Mouse (Mus musculus) midbrain, embryonic 13.5 days (tissue): ENCODE results near the gene Wee2. TPM values are rescaled to one million over a fixed set of nuclear protein-coding genes. Genes with fewer than 3 reads are reported as not detected.

Experiments
- ATAC-seq: fragments of 200-750 bp; cut with Nextera tagmentation; 2 replicates; pipeline ENCODE4 v1.8.0; 2017; ENCODE audit warnings: mild to moderate bottlenecking, moderate TSS enrichment, moderate library complexity
- H3K27ac ChIP-seq: fragments of 300-500 bp; sonication (generic); 2 replicates; pipeline ENCODE4 v1.5.1; 2015; ENCODE audit warnings: inconsistent platforms, mild to moderate bottlenecking, moderate library complexity
- H3K27me3 ChIP-seq: fragments of 300-500 bp; sonication (generic); 2 replicates; pipeline ENCODE4 v1.6.1; 2015; ENCODE audit warnings: mild to moderate bottlenecking, inconsistent platforms
- H3K36me3 ChIP-seq: fragments of 300-500 bp; sonication (generic); 2 replicates; pipeline ENCODE4 v1.6.1; 2015; ENCODE audit warnings: mild to moderate bottlenecking, inconsistent platforms
- H3K4me1 ChIP-seq: fragments of 300-500 bp; sonication (generic); replicated peaks from 2 replicates; pipeline ENCODE4 v1.6.1; 2015; ENCODE audit warnings: inconsistent platforms
- H3K4me2 ChIP-seq: fragments of 300-500 bp; sonication (generic); replicated peaks from 2 replicates; pipeline ENCODE4 v1.6.1; 2015; ENCODE audit warnings: moderate library complexity, mild to moderate bottlenecking, inconsistent platforms
- H3K4me3 ChIP-seq: fragments of 300-500 bp; sonication (generic); replicated peaks from 2 replicates; pipeline ENCODE4 v1.5.1; 2015; ENCODE audit warnings: mild to moderate bottlenecking, inconsistent platforms
- H3K9ac ChIP-seq: fragments of 300-500 bp; sonication (generic); replicated peaks from 2 replicates; pipeline ENCODE4 v1.6.1; 2015; ENCODE audit warnings: mild to moderate bottlenecking, inconsistent platforms
- H3K9me3 ChIP-seq: fragments of 300-500 bp; sonication (generic); 2 replicates; pipeline ENCODE4 v1.6.1; 2016; ENCODE audit warnings: mild to moderate bottlenecking, inconsistent platforms
- WGBS: fragments of 180-500 bp; shearing (Covaris S2); methylation state at CpG from one replicate; pipeline ENCODE4 v1.1.7; 2015; 5-methylcytosine and 5-hydroxymethylcytosine counted together
- polyA plus RNA-seq: library from polyadenylated mRNA; unstranded; fragments of >200 nt; fragmentation: Nextera tagmentation; extraction: Ambion mirVana; gene quantifications from 2 replicates; pipeline ENCODE4 v1.2.1, GENCODE M21; 2015

Gene Wee2
- polyA plus RNA-seq, result 0.13 and 0.15 TPM in 2 replicates

DNA sequence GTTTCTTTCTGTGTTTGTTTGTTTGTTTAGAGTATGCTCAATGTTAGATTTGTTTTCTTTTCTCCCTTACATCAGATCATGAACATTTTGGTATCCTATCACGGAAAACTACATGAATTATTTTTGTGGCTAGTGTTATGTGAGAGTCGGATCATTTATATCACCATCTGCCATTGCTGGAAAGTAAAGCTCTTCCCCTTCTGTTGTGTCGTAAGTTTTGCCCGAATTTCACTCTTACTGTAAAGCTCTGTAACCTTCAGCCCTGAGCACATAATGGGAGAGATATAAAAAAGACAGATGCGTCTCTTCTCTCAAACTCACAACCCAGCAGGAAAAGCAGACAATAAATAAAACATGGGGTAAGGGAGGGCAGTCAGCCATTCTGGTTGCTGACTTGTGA lies at the start of gene Wee2:
Gene Wee2, plus strand, starts transcription at position 153 of the 400 bp plus-strand sequence.
- Histone ChIP-seq H3K9me3 (no peaks in the 10 kb centered on the region), H3K4me2 (no peak within 1 kb of the TSS), H3K4me3 (no peak within 1 kb of the TSS), H3K9ac (no peak within 1 kb of the TSS), H3K27ac (no peak within 1 kb of the TSS), H3K36me3 (no peaks in the 10 kb centered on the region), H3K4me1 (peaks cover 15% of the 10 kb centered on the region), H3K27me3 (peaks cover 18% of the 10 kb centered on the region)
- WGBS, result 81% methylated on average over 5 of the region's 5 CpGs
- no peak for ATAC-seq

DNA sequence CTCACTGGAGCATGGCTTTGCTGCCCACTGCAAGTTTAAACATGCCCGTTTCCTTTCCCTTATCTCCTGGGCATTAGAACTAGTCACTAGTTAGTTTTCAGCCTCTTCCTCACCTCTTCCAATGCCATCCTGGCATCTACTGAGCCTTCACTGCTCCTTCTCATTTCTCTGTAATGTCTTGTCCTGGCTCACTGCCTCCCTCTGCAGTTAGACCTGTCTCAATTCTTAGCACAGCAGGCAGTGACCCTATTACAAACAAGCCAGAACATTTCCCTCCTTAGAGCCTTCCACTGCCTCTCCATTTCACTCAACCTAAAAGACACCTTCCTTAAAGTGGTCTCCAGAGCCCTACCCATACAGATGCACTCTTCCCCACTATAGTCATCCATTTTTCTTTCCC lies 47.9 kb upstream of the Wee2 start:
- Histone ChIP-seq H3K4me1 (peaks cover 12% of the 10 kb centered on the region), H3K36me3 (peaks cover 6% of the 10 kb centered on the region; the same call in 1 of the 2 replicates), H3K9ac (no peak overlapping the region), H3K9me3 (no peaks in the 10 kb centered on the region), H3K27ac (no peak overlapping the region), H3K27me3 (no peaks in the 10 kb centered on the region), H3K4me3 (no peak overlapping the region), H3K4me2 (no peak overlapping the region)
- ATAC-seq, result no peak
- WGBS, result 100% methylated on average over 1 of the region's 1 CpGs

DNA sequence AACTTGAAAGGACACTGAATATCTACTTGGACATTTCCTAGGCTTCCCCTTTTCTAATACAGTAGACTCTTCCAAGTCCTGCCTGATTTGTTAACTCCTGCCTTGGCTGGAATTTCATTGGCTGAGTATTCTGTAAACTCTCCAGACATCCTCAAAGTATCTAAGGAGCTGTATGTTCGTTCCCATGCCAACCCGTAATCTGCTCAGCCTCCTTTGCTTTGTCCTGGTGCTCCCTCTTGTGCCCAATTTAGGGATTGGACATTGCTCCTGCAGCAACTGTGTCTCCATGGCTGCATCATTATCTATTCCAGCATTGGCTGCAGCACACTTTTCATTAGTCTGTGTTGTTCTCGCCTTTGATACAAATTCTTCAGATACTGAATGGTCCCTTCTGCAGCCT lies 45.7 kb upstream of the Wee2 start:
- Histone ChIP-seq H3K9me3 (no peaks in the 10 kb centered on the region; the same call in 1 of the 2 replicates), H3K27me3 (no peaks in the 10 kb centered on the region), H3K4me2 (no peak overlapping the region), H3K27ac (no peak overlapping the region), H3K4me3 (no peak overlapping the region), H3K9ac (no peak overlapping the region), H3K36me3 (peaks cover 17% of the 10 kb centered on the region), H3K4me1 (peaks cover 12% of the 10 kb centered on the region)
- peak; percentile 97 for ATAC-seq
- 11% methylated on average over 3 of the region's 3 CpGs for WGBS

DNA sequence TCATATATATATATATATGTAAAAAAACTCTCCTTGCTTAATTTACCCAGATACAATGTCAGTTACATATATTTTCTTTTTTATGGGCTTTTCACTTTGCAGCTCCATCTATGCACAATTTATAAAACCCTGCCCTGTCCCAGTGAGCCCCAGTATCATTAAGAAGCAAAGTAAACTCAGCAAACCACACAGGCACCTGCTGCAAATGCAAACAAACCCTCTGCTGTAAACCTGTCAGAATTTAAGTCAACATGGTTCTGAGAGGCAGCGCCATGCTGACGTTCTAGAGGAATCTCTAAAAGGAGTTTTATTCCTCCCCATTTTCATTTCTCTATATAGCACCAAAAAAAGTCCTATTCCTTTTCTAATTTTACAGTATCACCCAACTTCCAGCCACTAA lies 36.9 kb upstream of the Wee2 start:
- no peak overlapping the region for H3K9ac ChIP-seq
- no peak overlapping the region for H3K27ac ChIP-seq
- H3K27me3 ChIP-seq, result no peaks in the 10 kb centered on the region
- H3K4me1 ChIP-seq, result no peaks in the 10 kb centered on the region
- no peaks in the 10 kb centered on the region; the same call in 1 of the 2 replicates for H3K9me3 ChIP-seq
- WGBS, result 83% methylated on average over 2 of the region's 2 CpGs
- no peak for ATAC-seq
- H3K4me2 ChIP-seq, result no peak overlapping the region
- no peak overlapping the region for H3K4me3 ChIP-seq
- peaks cover 71% of the 10 kb centered on the region for H3K36me3 ChIP-seq

DNA sequence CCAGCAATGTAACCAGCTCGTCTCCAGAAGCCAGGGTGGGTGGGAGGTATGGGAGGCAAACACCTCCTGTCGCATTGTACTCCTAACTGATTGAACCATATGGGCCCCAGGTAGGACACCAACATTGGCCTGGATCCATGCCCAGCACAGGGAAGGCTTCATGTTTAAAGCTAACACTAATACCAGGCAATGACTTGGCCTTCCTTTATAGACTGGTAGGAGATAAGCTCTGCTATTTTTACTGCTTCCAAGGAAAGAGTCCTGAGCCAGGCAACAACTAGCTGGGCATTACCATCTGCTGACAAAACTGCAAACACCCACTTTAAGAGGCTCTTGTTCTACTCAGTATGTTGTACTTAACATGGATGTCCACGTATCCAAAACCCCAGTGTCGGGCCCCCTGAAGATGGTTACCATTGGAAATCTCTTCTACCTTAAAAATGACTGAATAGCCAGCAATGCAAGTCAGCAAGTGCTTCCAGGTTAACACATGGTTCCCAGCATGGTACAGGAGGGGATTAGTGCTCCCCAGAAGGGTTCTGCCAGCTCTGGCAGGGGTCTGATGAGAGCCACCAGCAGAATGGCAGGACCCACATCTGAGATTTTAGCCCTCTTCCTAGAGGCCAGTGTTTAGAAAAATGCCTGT lies 35.1 kb upstream of the Wee2 start:
- ATAC-seq, result no peak

DNA sequence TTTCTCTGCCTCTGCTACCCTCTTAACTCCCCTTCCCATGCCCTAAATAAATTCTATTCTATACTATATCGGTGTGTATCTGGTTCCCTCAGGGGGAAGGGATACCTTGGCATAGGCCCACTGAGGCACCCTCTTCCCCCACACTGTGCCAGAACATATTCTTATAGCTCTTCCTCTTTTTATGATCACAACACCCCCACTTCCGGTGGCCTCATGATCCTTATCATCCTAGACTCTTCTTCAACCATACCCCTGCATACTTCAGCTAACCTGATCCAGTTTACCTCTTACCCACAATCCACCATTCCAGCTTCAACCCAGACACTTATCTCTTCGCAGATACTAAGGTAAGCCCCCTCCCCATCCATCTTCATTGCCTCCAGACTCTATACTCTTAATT lies 27.8 kb upstream of the Wee2 start:
- Histone ChIP-seq H3K4me1 (no peaks in the 10 kb centered on the region), H3K4me2 (no peak overlapping the region), H3K4me3 (no peak overlapping the region), H3K9me3 (no peaks in the 10 kb centered on the region), H3K9ac (no peak overlapping the region), H3K27ac (no peak overlapping the region), H3K27me3 (no peaks in the 10 kb centered on the region), H3K36me3 (peaks cover 48% of the 10 kb centered on the region)
- 91% methylated on average over 3 of the region's 3 CpGs for WGBS
- 0 out of 2 replicates have a peak, but pooled peaks have one; percentile 37 for ATAC-seq

More for the DNA sequence above, 35.1 kb upstream of the Wee2 start:
- H3K4me1 ChIP-seq, result no peaks in the 10 kb centered on the region
- H3K27me3 ChIP-seq, result no peaks in the 10 kb centered on the region
- H3K4me3 ChIP-seq, result no peak overlapping the region
- H3K9ac ChIP-seq, result no peak overlapping the region
- H3K36me3 ChIP-seq, result peaks cover 73% of the 10 kb centered on the region
- WGBS, result 90% methylated on average over 4 of the region's 4 CpGs
- no peak overlapping the region for H3K4me2 ChIP-seq
- no peaks in the 10 kb centered on the region for H3K9me3 ChIP-seq
- H3K27ac ChIP-seq, result no peak overlapping the region

DNA sequence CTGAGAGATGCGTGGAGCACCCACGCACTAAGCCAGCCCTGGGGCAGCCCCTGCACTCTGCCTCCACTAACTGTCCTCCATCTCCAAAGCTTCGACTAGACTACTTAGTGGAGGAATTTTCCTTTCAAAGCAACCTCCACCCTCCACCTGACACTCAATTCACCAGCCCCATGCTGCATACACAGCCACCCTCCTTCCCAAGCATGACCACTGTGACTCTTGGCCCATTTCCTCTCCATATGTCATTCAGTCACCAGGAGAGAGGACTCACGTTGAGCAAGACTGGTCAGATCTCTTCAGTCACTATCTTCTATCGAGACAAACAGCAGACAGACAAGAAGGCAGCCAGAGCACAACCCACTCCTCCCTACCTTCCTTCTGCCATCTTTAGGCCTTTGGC lies 25.8 kb upstream of the Wee2 start:
- no peak overlapping the region for H3K4me2 ChIP-seq
- H3K27ac ChIP-seq, result no peak overlapping the region
- peaks cover 35% of the 10 kb centered on the region for H3K36me3 ChIP-seq
- ATAC-seq, result no peak
- H3K4me3 ChIP-seq, result no peak overlapping the region
- no peaks in the 10 kb centered on the region for H3K9me3 ChIP-seq
- H3K4me1 ChIP-seq, result no peaks in the 10 kb centered on the region
- H3K9ac ChIP-seq, result no peak overlapping the region
- H3K27me3 ChIP-seq, result no peaks in the 10 kb centered on the region
- WGBS, result 92% methylated on average over 5 of the region's 5 CpGs

DNA sequence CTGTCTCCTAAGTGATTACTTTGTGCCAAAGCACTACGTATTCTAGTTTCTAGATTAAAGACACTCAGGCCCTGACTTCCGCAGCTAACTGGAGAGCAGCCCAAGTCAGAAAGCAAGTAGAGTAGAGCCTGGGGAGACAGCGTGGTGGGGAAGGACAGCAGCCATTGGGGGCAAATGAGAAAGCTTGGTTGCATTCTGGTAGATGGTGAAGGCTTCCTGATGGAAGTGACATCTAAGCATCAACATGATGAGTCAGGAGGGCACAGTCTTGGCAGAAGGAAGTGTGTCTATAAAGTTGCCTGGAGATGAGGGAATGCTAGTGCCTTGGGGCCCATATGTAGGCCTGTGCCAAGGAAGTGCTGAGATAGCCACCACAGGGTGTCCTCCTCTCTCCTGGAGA lies 25.3 kb upstream of the Wee2 start:
- Histone ChIP-seq H3K9me3 (no peaks in the 10 kb centered on the region), H3K4me2 (no peak overlapping the region), H3K36me3 (peaks cover 35% of the 10 kb centered on the region), H3K4me1 (no peaks in the 10 kb centered on the region), H3K4me3 (no peak overlapping the region), H3K9ac (no peak overlapping the region), H3K27ac (no peak overlapping the region), H3K27me3 (no peaks in the 10 kb centered on the region)
- ATAC-seq, result no peak
- WGBS, result 95% methylated on average over 3 of the region's 3 CpGs

DNA sequence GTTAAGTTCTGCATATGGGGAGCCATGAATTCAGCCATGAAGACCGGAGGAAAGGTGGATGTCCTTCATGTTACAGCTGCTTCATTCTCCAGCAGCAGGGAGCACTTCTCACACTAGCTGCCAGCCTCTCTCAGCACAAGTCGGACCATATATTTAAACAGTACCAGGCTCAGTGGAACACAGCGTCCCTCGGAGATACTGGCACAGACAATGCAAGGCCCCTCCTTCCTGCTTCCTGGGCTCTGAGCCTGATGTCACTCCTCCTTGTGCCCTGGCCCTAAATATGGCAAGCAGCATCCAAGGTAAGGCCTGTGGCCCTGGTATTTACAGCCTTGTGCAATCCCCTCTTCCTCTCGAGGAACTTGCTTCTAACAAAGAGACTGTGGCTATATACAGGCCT lies 23.1 kb upstream of the Wee2 start:
- no peak for ATAC-seq
- no peak overlapping the region for H3K4me3 ChIP-seq
- H3K4me2 ChIP-seq, result no peak overlapping the region
- H3K36me3 ChIP-seq, result peaks cover 31% of the 10 kb centered on the region
- H3K9me3 ChIP-seq, result no peaks in the 10 kb centered on the region
- H3K9ac ChIP-seq, result no peak overlapping the region
- H3K27me3 ChIP-seq, result no peaks in the 10 kb centered on the region
- WGBS, result 86% methylated on average over 5 of the region's 5 CpGs
- H3K27ac ChIP-seq, result no peak overlapping the region
- H3K4me1 ChIP-seq, result no peaks in the 10 kb centered on the region

DNA sequence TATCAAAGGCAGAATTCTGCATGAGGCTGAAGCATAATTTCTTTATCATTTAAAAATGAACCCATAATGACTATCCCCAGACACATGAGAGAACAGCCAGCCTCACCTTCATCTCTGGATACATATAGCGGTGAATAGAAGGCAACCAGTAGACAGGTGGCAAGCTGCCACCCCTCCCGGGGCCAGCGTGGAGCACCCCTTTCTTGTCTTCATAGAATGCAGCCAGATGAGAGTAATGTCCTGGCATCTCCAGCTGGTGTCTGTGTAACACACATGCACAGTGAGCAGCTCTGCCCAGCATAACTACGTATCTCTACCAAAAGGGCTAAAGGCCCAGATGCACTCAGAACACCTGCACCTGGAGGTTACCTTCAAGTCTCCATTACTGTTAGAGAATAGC lies 20.5 kb upstream of the Wee2 start:
- Histone ChIP-seq H3K4me2 (no peak overlapping the region), H3K9ac (no peak overlapping the region), H3K27ac (no peak overlapping the region), H3K27me3 (no peaks in the 10 kb centered on the region), H3K9me3 (no peaks in the 10 kb centered on the region), H3K4me3 (no peak overlapping the region), H3K4me1 (no peaks in the 10 kb centered on the region), H3K36me3 (peaks cover 31% of the 10 kb centered on the region)
- ATAC-seq, result no peak
- 96% methylated on average over 4 of the region's 4 CpGs for WGBS

DNA sequence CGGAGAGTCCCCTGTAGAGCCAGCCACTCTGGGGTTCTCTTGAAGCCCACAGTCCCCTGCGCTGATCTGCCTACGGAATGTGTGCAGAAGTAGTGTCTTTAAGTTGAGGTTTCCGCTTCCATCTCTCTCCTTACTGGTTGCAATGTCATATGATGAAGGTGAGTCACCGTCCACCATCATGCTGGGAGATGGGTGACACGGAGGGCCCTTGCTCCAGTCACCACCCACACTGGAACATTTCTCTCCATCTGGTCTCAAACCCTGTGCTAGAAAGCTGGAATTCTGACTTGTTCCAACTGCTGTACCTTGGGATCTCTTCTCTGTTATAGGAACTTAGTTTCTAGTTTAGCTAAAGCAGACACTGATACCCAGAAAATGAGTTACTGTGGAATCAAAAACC lies 17.8 kb upstream of the Wee2 start:
- Histone ChIP-seq H3K9ac (no peak overlapping the region), H3K27me3 (no peaks in the 10 kb centered on the region), H3K36me3 (peaks cover 27% of the 10 kb centered on the region), H3K9me3 (no peaks in the 10 kb centered on the region), H3K27ac (no peak overlapping the region), H3K4me3 (no peak overlapping the region), H3K4me2 (no peak overlapping the region), H3K4me1 (no peaks in the 10 kb centered on the region)
- 95% methylated on average over 6 of the region's 6 CpGs for WGBS
- no peak for ATAC-seq

DNA sequence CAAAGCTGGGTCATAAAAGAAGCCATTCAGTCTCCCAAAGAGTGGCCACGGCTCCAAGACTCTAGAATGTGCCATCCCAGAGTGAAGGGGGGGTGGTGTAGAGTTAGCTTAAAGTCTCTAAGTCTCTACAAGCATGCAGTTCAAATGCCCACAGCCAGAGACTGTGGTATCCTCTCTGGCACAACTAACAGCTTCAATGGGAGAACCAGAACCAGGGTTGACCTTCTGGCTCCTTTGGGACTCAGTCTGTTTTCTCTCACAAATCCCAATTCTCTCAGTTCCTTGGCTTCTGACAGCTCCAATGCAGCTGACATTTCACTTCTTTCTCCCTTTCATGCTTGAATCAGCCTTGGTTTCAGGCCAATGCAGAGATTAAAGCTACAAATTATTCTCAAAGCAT lies 15.9 kb upstream of the Wee2 start:
- no peak overlapping the region for H3K27ac ChIP-seq
- no peak overlapping the region for H3K4me2 ChIP-seq
- WGBS, result 90% methylated on average over 1 of the region's 1 CpGs
- H3K4me3 ChIP-seq, result no peak overlapping the region
- H3K9ac ChIP-seq, result no peak overlapping the region
- peaks cover 20% of the 10 kb centered on the region for H3K36me3 ChIP-seq
- no peaks in the 10 kb centered on the region for H3K27me3 ChIP-seq
- ATAC-seq, result no peak
- H3K4me1 ChIP-seq, result no peaks in the 10 kb centered on the region
- H3K9me3 ChIP-seq, result no peaks in the 10 kb centered on the region

DNA sequence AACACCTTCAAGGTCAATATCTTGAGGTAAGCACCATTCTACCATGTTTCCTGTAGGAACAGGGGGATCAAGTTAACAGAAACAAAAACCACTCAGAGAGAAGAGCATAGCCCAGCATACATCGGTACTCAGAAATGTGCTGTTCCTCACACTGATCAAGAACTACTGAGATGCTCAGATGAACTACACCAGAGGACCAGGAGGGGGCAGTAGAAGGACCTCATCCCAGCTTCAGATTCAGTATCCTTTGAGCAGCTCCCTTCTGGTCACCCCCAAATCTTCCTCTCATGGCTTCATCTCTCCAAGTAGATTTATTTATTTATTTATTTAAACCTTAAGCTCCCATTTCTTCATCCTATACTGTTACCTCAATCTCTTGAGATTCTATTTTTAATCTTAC lies 15.1 kb upstream of the Wee2 start:
- no peaks in the 10 kb centered on the region for H3K27me3 ChIP-seq
- H3K9me3 ChIP-seq, result no peaks in the 10 kb centered on the region
- H3K36me3 ChIP-seq, result peaks cover 15% of the 10 kb centered on the region
- H3K4me1 ChIP-seq, result no peaks in the 10 kb centered on the region
- H3K4me3 ChIP-seq, result no peak overlapping the region
- 61% methylated on average over 1 of the region's 1 CpGs for WGBS
- H3K4me2 ChIP-seq, result no peak overlapping the region
- no peak for ATAC-seq
- H3K9ac ChIP-seq, result no peak overlapping the region
- no peak overlapping the region for H3K27ac ChIP-seq
